Mouse (Mus musculus) myocyte (in vitro differentiated cells): ENCODE measurements around the gene Diaph3. TPM values are rescaled to one million over a fixed set of nuclear protein-coding genes. Genes with fewer than 3 reads are reported as not detected.

Experiments used
- H3K27me3 ChIP-seq: one replicate; pipeline ENCODE4 v1.6.1; 2011; ENCODE audit not compliant: control insufficient read depth, insufficient read depth, insufficient read length
- H3K36me3 ChIP-seq: one replicate; pipeline ENCODE4 v1.6.1; 2011; ENCODE audit not compliant: control insufficient read depth, insufficient read depth
- H3K4me2 ChIP-seq: one replicate; pipeline ENCODE4 v1.6.1; 2011; ENCODE audit warnings: low read depth, control low read depth
- H3K4me3 ChIP-seq: one replicate; pipeline ENCODE4 v1.5.1; 2011; ENCODE audit warnings: mild to moderate bottlenecking, control low read depth, moderate library complexity
- H3K79me2 ChIP-seq: one replicate; pipeline ENCODE4 v1.6.1; 2011; ENCODE audit not compliant: control insufficient read depth, insufficient read depth
- H3ac ChIP-seq: one replicate; pipeline ENCODE4 v1.6.1; 2011; ENCODE audit not compliant: control insufficient read depth, insufficient read length
- CEBPB ChIP-seq: IDR thresholded peaks from 2 replicates; pipeline ENCODE4 v1.6.1; 2011; ENCODE audit warnings: mild to moderate bottlenecking, moderate library complexity; ENCODE audit not compliant: poor library complexity, insufficient read depth, severe bottlenecking
- E2F4 ChIP-seq: IDR thresholded peaks from one replicate; pipeline ENCODE4 v1.6.1; 2011; ENCODE audit warnings: mild to moderate bottlenecking, control low read depth, moderate library complexity; ENCODE audit not compliant: insufficient read depth
- MAX ChIP-seq: IDR thresholded peaks from one replicate; pipeline ENCODE4 v1.6.1; 2011; ENCODE audit warnings: low read depth, mild to moderate bottlenecking, control low read depth
- MYOD1 ChIP-seq, 3 experiments: IDR thresholded peaks; one replicate each; pipeline ENCODE4 v1.6.1; 2011; ENCODE audit warnings: control low read depth in 2 of 3, low read depth in 2 of 3, mild to moderate bottlenecking in 2 of 3, moderate library complexity in 1 of 3; ENCODE audit not compliant: insufficient read length in 2 of 3, control insufficient read depth in 1 of 3
- MYOG ChIP-seq, 3 experiments: IDR thresholded peaks; one replicate each; pipeline ENCODE4 v1.6.1; 2011; ENCODE audit warnings: control low read depth in 2 of 3, low read depth in 2 of 3, mild to moderate bottlenecking in 2 of 3; ENCODE audit not compliant: insufficient read length in 2 of 3, control insufficient read depth in 1 of 3, insufficient read depth in 1 of 3
- POLR2A ChIP-seq: IDR thresholded peaks from one replicate; pipeline ENCODE4 v1.6.1; 2011; ENCODE audit warnings: low read depth, mild to moderate bottlenecking, control low read depth, moderate library complexity; ENCODE audit not compliant: insufficient read length
- POLR2AphosphoS2 ChIP-seq: IDR thresholded peaks from one replicate; pipeline ENCODE4 v1.6.1; 2011; ENCODE audit warnings: low read depth, control low read depth; ENCODE audit not compliant: insufficient read length
- REST ChIP-seq: IDR thresholded peaks from one replicate; pipeline ENCODE4 v1.6.1; 2011; ENCODE audit warnings: mild to moderate bottlenecking, control low read depth, moderate library complexity; ENCODE audit not compliant: insufficient read depth, insufficient read length
- SRF ChIP-seq: IDR thresholded peaks from one replicate; pipeline ENCODE4 v1.6.1; 2011; ENCODE audit warnings: low read depth; ENCODE audit not compliant: control insufficient read depth, insufficient read length
- TCF12 ChIP-seq: IDR thresholded peaks from one replicate; pipeline ENCODE4 v1.6.1; 2011; ENCODE audit warnings: mild to moderate bottlenecking, control low read depth; ENCODE audit not compliant: poor library complexity, insufficient read depth, severe bottlenecking
- TCF3 ChIP-seq: IDR thresholded peaks from one replicate; pipeline ENCODE4 v1.6.1; 2011; ENCODE audit warnings: low read depth, control low read depth; ENCODE audit not compliant: insufficient read length
- USF1 ChIP-seq: IDR thresholded peaks from one replicate; pipeline ENCODE4 v1.6.1; 2011; ENCODE audit warnings: low read depth, mild to moderate bottlenecking, control low read depth, moderate library complexity
- polyA plus RNA-seq: library from polyadenylated mRNA; unstranded; fragments of >200 nt; fragmentation: generic; extraction: Trizol; gene quantifications from one replicate; pipeline ENCODE4 v1.2.1, GENCODE M21; 2012; ENCODE audit warnings: missing spikeins

Diaph3 gene
- polyA plus RNA-seq, 1 experiment, result 5.7 TPM

GRCm38 (mm10) chr14:86869536-86869935, 271.5 kb downstream of the Diaph3 start:
- H3ac ChIP-seq, result no peak overlapping the region
- no peak for TF ChIP-seq REST
- TF ChIP-seq MYOG (IDR thresholded peaks at IDR 0.05; ENCODE audit: control insufficient read depth in 1 of 3, insufficient read depth in 1 of 3, insufficient read length in 2 of 3, low read depth in 2 of 3), result no peak
- TF ChIP-seq TCF12, result no peak
- no peak for TF ChIP-seq SRF
- TF ChIP-seq POLR2A, result no peak
- no peak for TF ChIP-seq POLR2AphosphoS2
- TF ChIP-seq E2F4, result no peak
- no peak for TF ChIP-seq MAX
- no peaks in the 10 kb centered on the region for H3K36me3 ChIP-seq
- no peaks in the 10 kb centered on the region for H3K27me3 ChIP-seq
- H3K4me2 ChIP-seq, result no peak overlapping the region
- H3K4me3 ChIP-seq, result no peak overlapping the region
- H3K79me2 ChIP-seq, result no peaks in the 10 kb centered on the region

GRCm38 (mm10) chr14:86867143-86867542, 273.9 kb downstream of the Diaph3 start:
- H3K4me2 ChIP-seq, result no peak overlapping the region
- H3K27me3 ChIP-seq, result no peaks in the 10 kb centered on the region
- no peak overlapping the region for H3ac ChIP-seq
- no peaks in the 10 kb centered on the region for H3K36me3 ChIP-seq
- TF ChIP-seq REST (no peak), MYOD1 (IDR thresholded peaks at IDR 0.05; ENCODE audit: control insufficient read depth in 1 of 3, insufficient read length in 2 of 3, low read depth in 2 of 3) (no peak), E2F4 (no peak), CEBPB (no peak), USF1 (no peak), MAX (no peak), SRF (no peak), MYOG (IDR thresholded peaks at IDR 0.05; ENCODE audit: control insufficient read depth in 1 of 3, insufficient read depth in 1 of 3, insufficient read length in 2 of 3, low read depth in 2 of 3) (no peak), POLR2A (no peak), TCF12 (no peak)
- H3K79me2 ChIP-seq, result no peaks in the 10 kb centered on the region
- no peak overlapping the region for H3K4me3 ChIP-seq

GRCm38 (mm10) chr14:86864053-86864452, 277.0 kb downstream of the Diaph3 start:
- no peak overlapping the region for H3K4me3 ChIP-seq
- H3K79me2 ChIP-seq, result no peaks in the 10 kb centered on the region
- no peaks in the 10 kb centered on the region for H3K27me3 ChIP-seq
- H3K36me3 ChIP-seq, result no peaks in the 10 kb centered on the region
- no peak overlapping the region for H3K4me2 ChIP-seq
- TF ChIP-seq CEBPB (no peak), TCF3 (no peak), SRF (no peak), MYOD1 (IDR thresholded peaks at IDR 0.05; ENCODE audit: control insufficient read depth in 1 of 3, insufficient read length in 2 of 3, low read depth in 2 of 3) (no peak), MYOG (IDR thresholded peaks at IDR 0.05; ENCODE audit: control insufficient read depth in 1 of 3, insufficient read depth in 1 of 3, insufficient read length in 2 of 3, low read depth in 2 of 3) (no peak), POLR2AphosphoS2 (no peak), MAX (no peak), POLR2A (no peak)
- no peak overlapping the region for H3ac ChIP-seq

GRCm38 (mm10) chr14:86861277-86861946, 279.6 kb downstream of the Diaph3 start:
- TF ChIP-seq MAX, result no peak
- TF ChIP-seq POLR2A, result no peak
- TF ChIP-seq MYOG (IDR thresholded peaks at IDR 0.05; ENCODE audit: control insufficient read depth in 1 of 3, insufficient read depth in 1 of 3, insufficient read length in 2 of 3, low read depth in 2 of 3), result no peak
- no peak for TF ChIP-seq E2F4
- TF ChIP-seq TCF12, result no peak
- no peak for TF ChIP-seq MYOD1 (IDR thresholded peaks at IDR 0.05; ENCODE audit: control insufficient read depth in 1 of 3, insufficient read length in 2 of 3, low read depth in 2 of 3)
- TF ChIP-seq CEBPB, result no peak
- TF ChIP-seq TCF3, result no peak
- TF ChIP-seq USF1, result no peak
- TF ChIP-seq REST, result no peak
- no peak for TF ChIP-seq SRF
- no peak for TF ChIP-seq POLR2AphosphoS2
- H3ac ChIP-seq, result no peak overlapping the region

More at GRCm38 (mm10) chr14:86861277-86861946, 279.6 kb downstream of the Diaph3 start:
- Histone ChIP-seq H3K4me3 (no peak overlapping the region), H3K36me3 (no peaks in the 10 kb centered on the region), H3K27me3 (no peaks in the 10 kb centered on the region), H3K4me2 (no peak overlapping the region), H3K79me2 (no peaks in the 10 kb centered on the region)
